Mouse (Mus musculus) stomach, postnatal 0 days (tissue): ENCODE measurements around the gene Gm28308.

ENCODE experiments used
- CTCF ChIP-seq: IDR thresholded peaks from 2 replicates; pipeline ENCODE4 v1.5.1; 2016; ENCODE audit warnings: antibody characterized with exemption, low read depth, mild to moderate bottlenecking, moderate library complexity
- EP300 ChIP-seq: optimal IDR thresholded peaks from 2 replicates; pipeline ENCODE3; 2016; ENCODE audit warnings: antibody characterized with exemption

- TF ChIP-seq CTCF (no peak), EP300 (no peak)
Measured at GRCm38 (mm10) chr6:52248638-52249414, 35.7 kb upstream of the Gm28308 start.
